Mouse (Mus musculus) left cerebral cortex, postnatal 14 days (tissue): ENCODE data around the gene Coro6. TPM values are rescaled to one million over a fixed set of nuclear protein-coding genes. Genes with fewer than 3 reads are reported as not detected.

Source experiments
- DNase-seq, 2 experiments: peaks; one replicate each; pipeline ENCODE4 v3.0.0; 2021 to 2022; ENCODE audit warnings: low spot score in 2 of 2, mixed read lengths in 1 of 2
- intact Hi-C: fragments of 180-260 bp; cut with DNase I; formaldehyde crosslinking; loops from one replicate; pipeline ENCODE4 v1.15.1; 2025
- total RNA-seq, 2 experiments: library from RNA; stranded (reverse); gene quantifications; 2 replicates each; pipeline ENCODE4 v1.2.3; 2021

The Coro6 gene
- total RNA-seq, 2 experiments from 2014 or later: 31.3 to 32.4 TPM

GRCm38 (mm10) chr11:77461856-77462255 lies 355 bp upstream of the Coro6 start:
- no peak for DNase-seq
- intact Hi-C loops: no loop called here

DNA sequence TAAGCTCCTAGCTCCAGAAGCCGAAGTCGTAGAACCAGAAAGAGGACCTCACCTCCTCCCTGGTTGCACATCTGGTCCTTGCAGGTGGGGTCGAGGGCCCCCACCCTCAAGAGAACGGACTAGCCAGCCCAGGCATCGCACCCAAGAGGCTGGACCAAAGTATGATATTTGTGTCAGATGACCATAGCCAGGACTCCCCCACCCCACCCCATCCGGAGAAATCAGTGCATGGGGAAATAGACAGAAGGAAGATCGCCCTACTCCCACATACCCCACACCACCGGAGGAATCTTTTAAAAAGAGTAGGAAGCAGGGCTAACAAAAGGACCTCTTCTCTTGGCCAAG lies 862 bp downstream of the Coro6 start:
- intact Hi-C loops: no loop called here
- no peak for DNase-seq

DNA sequence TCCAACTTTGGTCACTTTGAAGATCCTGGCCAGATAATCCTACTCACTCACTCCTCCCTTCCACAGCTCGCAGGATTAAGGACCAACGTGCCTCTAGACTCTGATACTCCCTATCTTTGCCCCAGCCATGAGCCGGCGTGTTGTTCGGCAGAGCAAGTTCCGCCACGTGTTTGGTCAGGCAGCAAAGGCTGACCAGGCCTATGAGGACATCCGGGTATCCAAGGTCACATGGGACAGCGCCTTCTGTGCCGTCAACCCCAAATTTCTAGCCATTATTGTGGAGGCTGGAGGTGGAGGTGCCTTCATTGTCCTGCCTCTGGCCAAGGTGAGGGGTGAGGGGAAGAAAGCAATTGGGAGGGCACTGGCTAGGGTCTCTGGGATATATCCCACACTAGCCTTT lies 1.6 kb downstream of the Coro6 start:
- intact Hi-C loops: no loop called here
- no peak for DNase-seq

- no peak for DNase-seq
- intact Hi-C loops: no loop called here
Observed at GRCm38 (mm10) chr11:77464684-77465083, 2.5 kb downstream of the Coro6 start.

GRCm38 (mm10) chr11:77465111-77465510 lies 2.9 kb downstream of the Coro6 start:
- intact Hi-C loops: no loop called here
- DNase-seq: no peak

DNA sequence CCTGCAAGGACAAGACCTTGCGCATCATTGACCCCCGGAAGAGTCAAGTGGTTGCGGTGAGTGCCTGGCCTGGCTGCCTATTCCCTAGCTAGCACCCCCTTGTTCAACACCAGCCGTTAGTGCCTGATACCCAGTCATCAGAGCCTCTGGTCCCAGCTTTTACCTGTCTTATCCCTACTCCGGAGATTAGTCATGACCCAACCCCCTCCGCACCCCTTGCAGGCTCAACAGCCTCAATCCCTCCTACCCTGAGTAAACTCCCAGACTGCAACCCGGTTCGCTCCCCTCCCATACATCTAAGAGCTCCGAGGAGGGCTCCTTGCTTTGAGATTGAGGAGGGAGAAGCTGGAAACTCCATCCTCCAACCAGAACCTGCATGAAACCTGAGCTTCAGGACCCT lies 4.3 kb downstream of the Coro6 start:
- DNase-seq: no peak
- intact Hi-C loops: no loop called here

DNA sequence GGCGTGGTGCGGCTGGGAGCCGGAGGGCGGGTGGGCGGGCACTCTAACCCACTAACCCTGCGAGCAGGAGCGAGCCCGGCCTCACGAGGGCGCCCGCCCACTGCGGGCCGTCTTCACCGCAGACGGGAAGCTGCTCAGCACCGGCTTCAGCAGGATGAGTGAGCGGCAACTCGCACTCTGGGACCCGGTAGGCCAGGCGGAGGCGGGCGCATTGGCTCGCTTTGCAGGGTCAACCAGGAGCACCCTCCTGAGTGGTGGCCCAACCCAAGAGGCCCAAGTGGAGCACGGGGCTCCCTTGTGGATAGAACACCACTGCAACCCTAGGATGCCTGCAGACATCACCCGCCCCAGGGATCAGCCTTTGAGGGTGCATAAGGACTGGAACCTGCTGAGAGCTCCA lies 4.9 kb downstream of the Coro6 start:
- peak; percentile 64 to 70 for DNase-seq
- intact Hi-C loops: no loop called here

GRCm38 (mm10) chr11:77467784-77468183 lies 5.6 kb downstream of the Coro6 start:
- peak; percentile 82 to 93 for DNase-seq
- intact Hi-C loops: no loop called here

- no peak for DNase-seq
- intact Hi-C loops: no loop called here
Observed at GRCm38 (mm10) chr11:77468397-77468796, 6.2 kb downstream of the Coro6 start.

DNA sequence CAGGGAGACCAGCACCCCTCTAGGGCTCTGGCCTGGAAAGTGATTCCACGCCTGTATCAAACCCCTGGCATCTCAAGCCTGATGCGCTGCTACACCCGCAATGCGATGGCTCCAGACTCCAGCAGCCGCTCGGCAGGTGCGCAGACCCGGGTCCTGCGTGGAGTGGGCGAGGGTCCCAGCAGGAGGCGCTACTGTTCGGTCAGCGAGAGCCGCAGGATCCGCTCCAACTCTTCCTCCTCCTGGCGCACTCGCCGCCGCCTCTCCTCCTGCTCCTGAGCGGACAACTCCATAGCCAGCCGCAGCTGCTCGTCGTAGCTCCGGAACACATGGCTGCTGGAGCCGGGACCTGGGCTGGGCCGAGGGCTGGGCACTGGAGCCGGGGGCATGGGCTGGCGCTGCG lies 9.2 kb downstream of the Coro6 start:
- DNase-seq: no peak
- intact Hi-C loops: no loop called here

DNA sequence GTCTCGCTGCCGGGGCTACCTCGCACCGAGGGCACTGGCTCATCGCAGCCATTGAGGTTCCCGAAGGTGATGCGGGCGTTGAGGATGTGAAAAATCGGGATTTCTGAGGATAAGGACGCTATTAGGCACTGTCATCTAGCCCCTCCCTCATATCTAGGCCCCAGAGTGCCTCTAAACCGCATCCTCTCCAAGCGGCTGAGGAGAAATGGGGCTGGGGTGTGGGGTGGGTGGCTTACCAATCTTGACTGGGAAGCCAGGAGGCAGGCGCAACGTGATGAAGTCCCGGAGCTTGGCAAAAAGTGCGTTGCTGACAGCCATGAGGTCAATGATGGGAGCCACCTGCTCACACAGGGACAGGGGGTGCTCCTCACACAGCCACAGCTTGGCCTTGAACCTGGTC lies 10.6 kb downstream of the Coro6 start:
- no peak for DNase-seq
- intact Hi-C loops: no loop called here

- no peak for DNase-seq
- intact Hi-C loops: no loop called here
Observed at GRCm38 (mm10) chr11:77476216-77476615, 14.0 kb downstream of the Coro6 start.

DNA sequence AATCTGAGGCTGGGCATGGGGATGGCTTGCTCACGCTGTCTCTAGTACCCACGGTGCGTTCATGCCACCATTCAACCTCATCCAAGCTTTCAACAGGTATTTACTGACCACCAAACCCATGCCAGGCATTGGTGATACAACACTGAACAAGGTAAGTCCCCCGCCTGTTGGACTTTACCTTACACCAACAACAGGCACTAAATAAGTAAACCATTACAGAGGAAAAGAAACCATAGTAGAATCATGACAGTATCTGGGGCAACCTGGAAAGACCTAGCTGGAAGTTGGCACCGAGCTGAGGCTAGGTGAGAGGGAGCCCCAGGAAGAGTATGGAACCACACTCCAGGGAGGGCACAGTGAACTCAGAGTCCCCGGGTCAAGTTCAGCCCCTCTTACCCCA lies 14.7 kb downstream of the Coro6 start:
- DNase-seq: no peak
- intact Hi-C loops: no loop called here

DNA sequence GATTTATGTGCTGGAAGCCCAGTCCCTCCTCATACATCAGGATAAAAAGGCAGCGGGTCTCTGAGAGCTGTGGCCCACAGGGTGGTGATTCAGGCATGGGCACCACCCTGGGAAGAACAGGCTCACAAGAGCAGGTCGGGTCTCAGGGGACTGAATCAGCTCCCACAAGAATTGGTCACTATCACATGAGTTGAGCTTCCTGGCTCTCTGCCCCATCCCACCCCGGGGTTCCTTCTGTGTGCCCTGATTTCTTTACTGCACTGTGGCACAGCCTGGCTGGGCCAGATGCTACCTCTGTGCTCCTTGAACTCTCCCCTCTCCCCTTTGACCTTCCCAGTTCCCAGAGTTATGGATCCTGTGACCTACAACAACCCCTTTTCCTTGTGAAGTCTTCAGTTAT lies 20.8 kb downstream of the Coro6 start:
- intact Hi-C loops: no loop called here
- DNase-seq: no peak

- intact Hi-C loops: no loop called here
- DNase-seq: no peak
Observed at GRCm38 (mm10) chr11:77483510-77484255, 21.5 kb downstream of the Coro6 start.

- intact Hi-C loops: no loop called here
- DNase-seq: no peak
Observed at GRCm38 (mm10) chr11:77485229-77485628, 23.0 kb downstream of the Coro6 start.

DNA sequence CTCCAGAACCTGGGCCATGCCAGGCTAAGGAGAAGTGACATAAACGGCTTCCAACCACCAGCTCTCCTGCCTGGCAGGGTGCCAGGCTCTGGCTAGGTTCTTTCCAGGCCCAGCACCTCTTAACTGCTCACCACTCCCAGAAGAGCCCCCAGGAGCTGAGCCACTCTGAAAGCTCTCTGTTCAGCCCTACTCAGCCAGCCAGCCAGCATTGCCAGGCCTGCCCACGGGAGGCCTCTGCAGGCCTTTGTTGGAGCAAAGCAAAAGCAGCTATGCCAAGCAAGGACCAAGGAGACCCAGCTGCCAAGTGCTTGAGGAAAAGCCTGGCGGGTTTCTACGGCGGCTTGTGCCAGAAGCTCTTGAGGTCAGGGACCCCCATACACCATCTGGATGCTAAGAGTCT lies 24.6 kb downstream of the Coro6 start:
- DNase-seq: peak; percentile 51 to 66
- intact Hi-C loops: no loop called here

DNA sequence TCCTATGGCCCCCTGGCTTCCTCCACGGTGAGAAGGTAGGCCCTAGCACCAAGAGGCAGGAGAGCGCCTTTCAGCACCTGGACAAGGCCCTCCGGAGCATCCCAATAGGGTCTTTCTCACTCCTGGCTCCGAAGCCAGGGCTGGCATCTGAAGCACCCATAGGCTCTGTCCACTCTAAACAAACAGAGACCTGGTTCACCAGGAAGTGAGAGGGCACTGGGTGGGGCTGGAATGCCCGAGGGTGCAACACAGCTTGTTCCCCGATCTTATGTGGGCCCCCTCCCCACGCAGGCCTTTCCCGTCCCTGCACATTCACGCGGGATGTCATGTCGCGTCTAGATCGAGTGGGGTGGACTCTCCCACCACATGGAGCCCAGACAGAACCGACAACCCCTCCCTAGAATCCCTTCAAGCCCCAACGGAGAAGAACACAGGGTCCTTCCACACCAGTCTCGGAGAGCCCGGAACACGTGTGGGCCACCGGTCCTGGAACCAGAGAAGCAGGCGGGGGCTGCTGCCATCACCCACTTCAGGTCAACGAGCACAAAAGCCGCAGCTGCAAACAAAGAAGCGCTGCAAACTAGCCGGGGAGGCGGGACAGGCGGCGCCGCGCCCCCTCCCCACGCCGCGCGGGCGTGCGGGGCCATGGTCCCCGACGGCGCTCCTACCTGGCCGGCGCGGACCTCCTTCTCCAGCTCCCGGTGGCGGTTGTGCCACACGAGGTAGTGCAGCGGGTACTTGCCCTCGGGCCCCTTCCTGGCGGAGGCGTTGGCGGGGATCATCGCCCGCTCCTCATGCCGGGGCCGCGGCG lies 26.8 kb downstream of the Coro6 start:
- intact Hi-C loops: no loop called here

DNA sequence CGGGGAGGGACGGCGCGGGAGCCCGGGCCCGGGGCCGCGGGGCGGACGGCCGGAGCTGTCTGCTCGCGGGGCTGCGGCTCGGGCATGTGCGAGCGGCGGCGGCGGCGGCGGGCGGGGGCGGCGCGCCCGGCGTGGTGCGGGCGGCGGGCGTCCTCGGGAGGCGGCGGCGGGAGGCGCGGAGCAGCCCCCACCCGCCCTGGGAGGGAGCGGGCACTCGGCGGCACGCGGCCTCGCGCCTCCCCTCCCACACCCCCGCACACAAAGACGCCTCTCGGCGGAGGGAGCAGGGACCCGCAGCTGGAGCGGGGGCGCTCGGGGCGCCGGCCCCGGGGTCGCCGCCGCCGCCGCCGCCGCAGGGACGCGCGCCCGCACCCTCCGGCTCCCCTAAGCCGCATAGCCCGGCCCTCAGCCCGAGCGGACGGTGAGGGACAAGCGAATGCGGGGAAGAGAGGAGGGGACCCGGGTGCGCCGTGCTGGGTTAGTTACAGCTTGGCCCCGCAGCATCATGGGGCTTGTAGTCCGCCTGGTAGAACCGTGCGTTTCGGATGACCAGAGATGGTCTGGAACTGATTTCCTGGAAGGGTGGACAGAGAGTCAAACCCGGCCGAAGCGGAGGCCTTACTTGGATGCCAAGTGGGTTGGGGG lies 27.5 kb downstream of the Coro6 start, which contains the start of gene Ankrd13b:
Ankrd13b (minus strand) TSS at position 88 of the 645 bp plus-strand sequence.
- peak in 1 of 2 experiments; percentile 80 for DNase-seq
- intact Hi-C loops: loop anchor here (5.0 kb wide), 1 partner anchor 138 kb away; no protein-coding TSS in a partner anchor

More for the DNA sequence above, 26.8 kb downstream of the Coro6 start:
- no peak for DNase-seq

- intact Hi-C loops: loop anchor here (5.0 kb wide), 1 partner anchor 137 kb away; no protein-coding TSS in a partner anchor
- peak in 1 of 2 experiments; percentile 40 for DNase-seq
Observed at GRCm38 (mm10) chr11:77490451-77490850, 28.2 kb downstream of the Coro6 start.
